Mouse (Mus musculus): ENCODE results near the gene Fads6.

DNA sequence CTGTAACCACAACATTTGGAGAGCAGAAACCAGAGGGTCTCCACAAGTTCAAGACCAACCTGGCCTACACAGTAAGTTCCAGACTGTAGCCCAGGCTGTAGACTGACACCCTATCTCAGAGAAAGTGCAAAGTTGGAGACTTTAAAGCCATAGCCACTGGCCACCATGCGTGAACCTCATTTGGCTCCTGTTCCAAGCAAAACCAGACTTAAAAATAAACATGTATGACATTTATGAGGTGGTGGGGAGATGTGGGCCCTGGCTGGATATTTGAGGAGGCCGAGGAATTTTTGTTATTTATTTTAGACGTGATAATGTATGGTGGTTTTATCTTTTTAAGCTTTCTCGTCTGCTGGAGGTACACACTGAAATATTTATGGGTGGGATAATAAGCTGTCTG is 38.3 kb downstream of the Fads6 start:
- TF ChIP-seq CTCF (IDR thresholded peaks at IDR 0.05; ENCODE audit: borderline replicate concordance, insufficient read depth, low read depth, low read length), result no peak
- TF ChIP-seq POLR2A (IDR thresholded peaks at IDR 0.05; ENCODE audit: borderline replicate concordance, insufficient read depth, low read length), result no peak
